Mouse (Mus musculus) ES-Bruce4 (cell line): ENCODE measurements at regions not wholly inside any gene's neighbourhood (a gene's known extent, or its start where the extent isn't known, plus 50 kb on each side); places are given as distances from the start of the nearest gene placed in this dataset.

Experiments used
- CTCF ChIP-seq: IDR thresholded peaks from one replicate; pipeline ENCODE4 v1.8.1; 2011; ENCODE audit warnings: low read depth, low read length
- EP300 ChIP-seq: IDR thresholded peaks from 2 replicates; pipeline ENCODE4 v1.6.1; 2011; ENCODE audit warnings: low read depth, low read length; ENCODE audit not compliant: insufficient read depth
- POLR2A ChIP-seq: IDR thresholded peaks from one replicate; pipeline ENCODE4 v1.8.1; 2011; ENCODE audit warnings: low read length; ENCODE audit not compliant: insufficient read depth

DNA sequence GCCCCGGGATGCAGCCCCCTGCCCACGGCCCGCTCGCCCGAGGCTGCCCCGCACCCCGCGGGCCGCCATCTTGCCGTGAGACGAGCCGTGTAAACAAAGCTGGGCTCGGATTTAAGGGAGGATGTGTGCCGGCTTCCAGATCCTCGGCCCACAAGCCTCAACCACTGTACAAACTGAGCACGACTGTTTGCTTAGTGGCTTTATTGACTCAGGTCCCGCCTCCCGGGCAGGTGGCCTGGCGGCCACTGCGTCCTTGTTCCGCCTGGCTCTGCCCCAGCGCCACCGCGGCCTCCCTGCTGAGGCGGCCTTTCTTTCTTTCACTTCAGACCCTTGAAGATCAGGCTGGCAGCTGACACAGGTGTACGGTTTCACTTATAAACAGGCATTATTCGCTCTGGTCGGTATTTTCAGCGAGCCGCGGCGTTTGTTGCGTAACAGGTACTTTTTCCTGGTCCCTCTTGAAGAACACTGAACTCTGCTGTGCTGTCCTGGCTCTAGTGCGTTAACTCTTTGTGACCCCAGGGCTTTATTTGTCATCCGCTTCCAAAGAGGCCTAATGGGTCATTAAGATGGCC is 128.1 kb upstream of the Zfp706 start:
- TF ChIP-seq CTCF (no peak), EP300 (no peak), POLR2A (no peak)
